Mouse (Mus musculus): ENCODE data around the gene Kdm6b.
"Not testable (repeated sequence)": the region's sequence is repeated elsewhere in the genome, so short reads cannot be mapped to it uniquely, and the experiment has no call there.

- TF ChIP-seq CTCF (IDR thresholded peaks at IDR 0.05; ENCODE audit: low read depth, low read length); POLR2A (IDR thresholded peaks at IDR 0.05; ENCODE audit: borderline replicate concordance, low read depth, low read length): not testable (repeated sequence)
Observed at GRCm38 (mm10) chr11:69394591-69395167, 18.8 kb downstream of the Kdm6b start.

Measured in bone marrow macrophage, adult 2 months (primary cell).